Mouse (Mus musculus) heart, postnatal 0 days (tissue): Measurements from ENCODE around the gene Paqr9. TPM values are rescaled to one million over a fixed set of nuclear protein-coding genes. Genes with fewer than 3 reads are reported as not detected.
"Not testable (repeated sequence)": the region's sequence is repeated elsewhere in the genome, so short reads cannot be mapped to it uniquely, and the experiment has no call there.

Experiments used
- ATAC-seq: fragments of 200-750 bp; cut with Nextera tagmentation; 2 replicates; pipeline ENCODE4 v1.8.0; 2017; ENCODE audit warnings: low read depth, moderate number of reproducible peaks, moderate library complexity; ENCODE audit not compliant: insufficient read depth
- DNase-seq: peaks from one replicate; pipeline ENCODE4 v3.0.0-alpha.2; 2016; ENCODE audit warnings: low spot score
- H3K27ac ChIP-seq: fragments of 300-500 bp; sonication (generic); 2 replicates; pipeline ENCODE4 v1.5.1; 2014; ENCODE audit warnings: low read depth, mild to moderate bottlenecking
- H3K27me3 ChIP-seq: fragments of 300-500 bp; sonication (generic); 2 replicates; pipeline ENCODE4 v1.6.1; 2014; ENCODE audit warnings: low read length, mixed read lengths; ENCODE audit not compliant: control insufficient read depth, insufficient read depth
- H3K36me3 ChIP-seq: fragments of 300-500 bp; sonication (generic); replicated peaks from 2 replicates; pipeline ENCODE4 v1.6.1; 2014; ENCODE audit warnings: low read length, mixed read lengths; ENCODE audit not compliant: control insufficient read depth, insufficient read depth
- H3K4me1 ChIP-seq: fragments of 300-500 bp; sonication (generic); 2 replicates; pipeline ENCODE4 v1.6.1; 2014; ENCODE audit warnings: antibody characterized with exemption; ENCODE audit not compliant: control insufficient read depth, insufficient read depth
- H3K4me2 ChIP-seq: fragments of 300-500 bp; sonication (generic); 2 replicates; pipeline ENCODE4 v1.6.1; 2014; ENCODE audit warnings: low read depth, mild to moderate bottlenecking, low read length, moderate library complexity
- H3K4me3 ChIP-seq: fragments of 300-500 bp; sonication (generic); 2 replicates; pipeline ENCODE4 v1.5.1; 2014; ENCODE audit warnings: low read depth, low read length
- H3K9ac ChIP-seq: fragments of 300-500 bp; sonication (generic); replicated peaks from 2 replicates; pipeline ENCODE4 v1.6.1; 2014; ENCODE audit warnings: low read depth, low read length, mixed read lengths
- H3K9me3 ChIP-seq: fragments of 300-500 bp; sonication (generic); replicated peaks from 2 replicates; pipeline ENCODE4 v1.6.1; 2016; ENCODE audit warnings: low read length; ENCODE audit not compliant: control insufficient read depth
- CTCF ChIP-seq: IDR thresholded peaks from 2 replicates; pipeline ENCODE4 v1.5.1; 2016; ENCODE audit warnings: antibody characterized with exemption, control low read depth, low read depth
- EP300 ChIP-seq: IDR thresholded peaks from 2 replicates; pipeline ENCODE4 v1.6.1; 2016; ENCODE audit warnings: antibody characterized with exemption, low read depth
- WGBS: fragments of 180-500 bp; shearing (Covaris S2); extraction: QIAGEN DNeasy Blood & Tissue Kit; methylation state at CpG from one replicate; pipeline ENCODE4 v1.1.7; 2014; 5-methylcytosine and 5-hydroxymethylcytosine counted together
- polyA plus RNA-seq: library from polyadenylated mRNA; unstranded; fragments of >200 nt; fragmentation: Nextera tagmentation; extraction: Ambion mirVana; gene quantifications from 2 replicates; pipeline ENCODE4 v1.2.1, GENCODE M21; 2015
- total RNA-seq: library from RNA; depleted of rRNA; stranded (reverse); fragments of >200 nt; gene quantifications from 2 replicates; pipeline ENCODE4 v1.2.3, GENCODE M21; 2014; ENCODE audit warnings: low replicate concordance; rRNA removed

Gene Paqr9
- 6.3 and 9.5 TPM in 2 replicates for total RNA-seq
- polyA plus RNA-seq: 5.7 and 5.8 TPM in 2 replicates

GRCm38 (mm10) chr9:95559059-95559935 is at the start of gene Paqr9:
TSS of gene Paqr9 (plus strand) at chr9:95559657.
- 2% methylated on average over 45 of the region's 118 CpGs for WGBS
- TF ChIP-seq CTCF: no peak

GRCm38 (mm10) chr9:95510693-95511404 is 48.6 kb upstream of the Paqr9 start:
- H3K9me3 ChIP-seq: no peaks in the 10 kb centered on the region
- H3K4me3 ChIP-seq: peak overlapping the region; percentile 97
- TF ChIP-seq CTCF (no peak), EP300 (no peak)
- ATAC-seq (no peak), DNase-seq (no peak)
- H3K27ac ChIP-seq: peak overlapping the region; percentile 94; the same call in 1 of the 2 replicates
- no peaks in the 10 kb centered on the region for H3K27me3 ChIP-seq
- H3K9ac ChIP-seq: peak overlapping the region; percentile 97
- H3K4me1 ChIP-seq: peaks cover 18% of the 10 kb centered on the region
- peak overlapping the region; percentile 79 for H3K4me2 ChIP-seq
- no peaks in the 10 kb centered on the region for H3K36me3 ChIP-seq
- WGBS: 4% methylated on average over 21 of the region's 21 CpGs

More at GRCm38 (mm10) chr9:95559059-95559935, at the start of gene Paqr9:
- DNase-seq (no peak), ATAC-seq (peak; percentile 49)
- Histone ChIP-seq H3K4me3 (peak within 1 kb of the TSS; percentile 68), H3K36me3 (no peaks in the 10 kb centered on the region), H3K4me2 (peak within 1 kb of the TSS; percentile 98), H3K9ac (peak within 1 kb of the TSS; percentile 66), H3K27ac (no peak within 1 kb of the TSS), H3K9me3 (no peaks in the 10 kb centered on the region), H3K4me1 (peaks cover 13% of the 10 kb centered on the region), H3K27me3 (peaks cover 44% of the 10 kb centered on the region)

GRCm38 (mm10) chr9:95511472-95512330 is 47.8 kb upstream of the Paqr9 start, which contains the start of gene U2surp:
TSS of gene U2surp (minus strand) at chr9:95511996.
- Histone ChIP-seq H3K4me1 (peaks cover 18% of the 10 kb centered on the region), H3K9ac (peak within 1 kb of the TSS; percentile 97), H3K4me2 (peak within 1 kb of the TSS; percentile 79), H3K27ac (peak within 1 kb of the TSS; percentile 94), H3K4me3 (peak within 1 kb of the TSS; percentile 97), H3K27me3 (no peaks in the 10 kb centered on the region), H3K36me3 (no peaks in the 10 kb centered on the region), H3K9me3 (no peaks in the 10 kb centered on the region)
- ATAC-seq: peak; percentile 97
- under 1% methylated on average over 74 of the region's 74 CpGs for WGBS
- DNase-seq: peak; percentile 95
- TF ChIP-seq CTCF (no peak), EP300 (peak; percentile 94)

GRCm38 (mm10) chr9:95512331-95513030 is 47.0 kb upstream of the Paqr9 start:
- no peaks in the 10 kb centered on the region for H3K36me3 ChIP-seq
- peak overlapping the region; percentile 97 for H3K4me3 ChIP-seq
- H3K4me2 ChIP-seq: peak overlapping the region; percentile 79
- ATAC-seq: peak; percentile 40
- no peaks in the 10 kb centered on the region for H3K27me3 ChIP-seq
- 27% methylated on average over 15 of the region's 15 CpGs for WGBS
- peaks cover 18% of the 10 kb centered on the region for H3K4me1 ChIP-seq
- peak overlapping the region; percentile 97 for H3K9ac ChIP-seq
- DNase-seq: no peak
- peak overlapping the region; percentile 94 for H3K27ac ChIP-seq
- no peaks in the 10 kb centered on the region for H3K9me3 ChIP-seq
- TF ChIP-seq CTCF (0 out of 2 replicates have a peak, but pooled peaks have one; percentile 6), EP300 (no peak)

DNA sequence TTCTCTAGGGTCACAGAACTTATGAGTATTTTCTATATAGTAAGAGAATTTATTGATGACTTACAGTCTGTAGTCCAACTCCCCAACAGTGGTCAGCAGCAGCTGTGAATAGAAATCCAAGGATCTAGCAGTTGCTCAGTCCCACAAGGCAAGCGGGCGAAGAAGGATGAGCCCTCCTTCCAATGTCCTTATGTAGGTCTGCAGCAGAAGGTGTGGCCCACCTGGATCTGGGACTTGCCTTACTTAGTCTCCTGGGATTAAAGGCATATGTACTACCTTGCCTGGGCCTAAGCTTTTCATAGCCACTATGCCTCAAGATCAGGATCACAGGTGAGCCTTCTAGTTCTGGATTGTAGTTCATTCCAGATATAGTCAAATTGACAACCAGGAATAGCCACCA is 45.7 kb upstream of the Paqr9 start:
- Histone ChIP-seq H3K36me3 (no peaks in the 10 kb centered on the region), H3K9me3 (no peaks in the 10 kb centered on the region), H3K27ac (no peak overlapping the region), H3K4me2 (no peak overlapping the region), H3K4me1 (peaks cover 18% of the 10 kb centered on the region), H3K4me3 (no peak overlapping the region), H3K9ac (no peak overlapping the region), H3K27me3 (no peaks in the 10 kb centered on the region)
- WGBS: 93% methylated on average over 2 of the region's 2 CpGs
- TF ChIP-seq EP300: no peak
- TF ChIP-seq CTCF: no peak
- DNase-seq (no peak), ATAC-seq (no peak)

- not testable (repeated sequence) for H3K27ac ChIP-seq, H3K9me3 ChIP-seq, ATAC-seq, DNase-seq, H3K4me3 ChIP-seq, H3K27me3 ChIP-seq, H3K9ac ChIP-seq, H3K4me2 ChIP-seq, H3K36me3 ChIP-seq
- 68% methylated on average over 3 of the region's 3 CpGs for WGBS
- peaks cover 18% of the 10 kb centered on the region for H3K4me1 ChIP-seq
Measured at GRCm38 (mm10) chr9:95514361-95514760, 45.1 kb upstream of the Paqr9 start.
